Mouse (Mus musculus): Measurements from ENCODE around the gene Trib3.

The Trib3 gene

DNA sequence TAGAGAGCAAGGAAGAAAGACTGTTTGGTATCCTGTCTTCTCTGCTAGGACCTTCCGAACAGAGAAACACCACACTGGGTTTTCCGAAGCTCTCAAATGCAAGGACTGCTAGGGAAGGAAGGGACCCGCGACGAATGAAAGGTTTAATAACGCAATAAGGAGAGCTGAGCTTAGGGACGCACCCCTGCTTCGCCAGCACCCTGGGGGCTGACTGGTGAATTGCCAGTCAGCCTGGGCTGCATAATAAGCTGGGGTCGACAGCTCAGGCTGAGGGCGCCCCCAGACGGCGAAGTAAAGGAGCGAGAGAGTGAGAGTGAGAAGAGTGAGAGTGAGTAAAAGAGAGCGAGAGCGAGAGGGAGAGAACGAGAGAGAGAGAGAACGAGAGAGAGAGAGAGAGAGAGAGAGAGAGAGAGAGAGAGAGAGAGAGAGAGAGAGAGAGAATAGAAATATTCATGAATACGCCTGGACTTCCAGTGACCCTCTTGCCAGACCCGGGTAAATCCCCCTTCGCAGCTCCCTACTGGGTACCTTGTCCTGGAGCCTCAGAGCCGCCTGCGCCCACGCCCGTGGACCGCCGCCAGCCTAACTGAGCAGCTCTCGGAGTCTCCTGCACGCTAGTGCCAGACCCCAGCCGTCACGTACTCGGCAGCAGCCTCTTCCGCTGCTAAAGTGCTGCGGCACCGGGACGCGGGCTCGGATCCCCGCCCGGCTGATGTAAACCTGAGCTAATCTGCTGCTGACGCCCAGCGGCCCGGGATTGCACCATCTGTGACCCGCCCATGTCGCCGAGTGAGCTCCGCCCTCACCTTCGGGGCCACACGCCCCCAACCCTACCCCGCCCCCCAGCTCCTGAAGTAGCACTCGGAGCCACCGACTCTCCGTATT, at the start of gene Trib3:
Trib3 (minus strand) TSS at position 704 of the 885 bp plus-strand sequence.
- peak; percentile 92 for DNase-seq (ENCODE audit: low read depth, low spot score)

DNA sequence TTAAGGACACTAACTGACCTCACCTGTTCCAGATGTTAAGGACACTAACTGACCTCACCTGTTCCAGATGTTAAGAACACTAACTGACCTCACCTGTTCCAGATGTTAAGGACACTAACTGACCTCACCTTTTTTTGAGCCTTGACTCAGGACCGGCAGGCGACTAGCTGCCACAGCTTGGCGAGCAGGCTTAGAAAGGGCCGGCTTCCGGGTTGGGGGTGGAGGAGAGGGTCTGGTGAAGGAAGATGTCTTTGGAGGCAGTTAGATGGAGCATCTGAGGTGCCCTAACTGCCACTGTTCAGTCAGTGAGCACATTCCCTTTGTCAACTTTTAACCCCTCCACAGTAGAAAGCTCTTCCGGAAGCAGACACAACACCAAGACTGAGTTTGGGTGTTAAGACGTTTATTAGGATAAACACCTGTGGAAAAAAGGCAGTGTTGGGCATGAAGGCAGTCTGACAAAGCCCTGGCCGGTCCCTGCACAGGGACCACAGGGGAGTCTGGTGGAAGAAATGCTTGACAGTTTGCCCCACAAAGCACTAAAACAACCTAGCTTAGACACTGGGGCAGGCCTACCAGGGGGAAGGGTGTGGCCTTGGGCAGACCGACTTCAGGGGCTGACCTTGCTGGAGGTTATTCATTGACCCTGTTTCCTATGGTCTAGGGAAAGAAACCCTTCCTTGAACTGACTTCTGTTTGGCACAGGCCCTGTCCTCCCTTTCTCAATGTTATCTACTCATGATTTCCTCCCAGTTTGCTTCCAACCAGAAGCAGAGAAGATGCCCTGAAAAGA, 49.6 kb upstream of the Trib3 start:
- DNase-seq (ENCODE audit: low read depth, low spot score): peak; percentile 55

DNA sequence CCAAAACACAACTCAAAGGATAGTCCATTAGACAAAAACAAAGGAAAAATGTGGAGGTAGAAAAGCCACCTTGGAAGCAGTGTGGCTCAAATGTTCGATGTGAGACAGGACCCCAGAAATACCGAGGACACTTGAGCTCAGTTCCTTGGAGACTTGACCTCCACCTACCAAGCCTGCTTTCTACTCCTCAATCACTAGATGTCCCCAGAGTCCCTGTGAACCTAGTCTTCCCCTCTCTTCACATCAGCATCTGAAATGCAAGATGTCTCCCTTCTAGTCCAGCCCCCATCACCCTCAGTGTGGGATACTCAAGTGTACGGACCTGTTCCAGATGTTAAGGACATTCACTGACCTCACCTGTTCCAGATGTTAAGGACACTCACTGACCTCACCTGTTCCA, 49.0 kb upstream of the Trib3 start:
- DNase-seq (ENCODE audit: low read depth, low spot score): peak; percentile 88

DNA sequence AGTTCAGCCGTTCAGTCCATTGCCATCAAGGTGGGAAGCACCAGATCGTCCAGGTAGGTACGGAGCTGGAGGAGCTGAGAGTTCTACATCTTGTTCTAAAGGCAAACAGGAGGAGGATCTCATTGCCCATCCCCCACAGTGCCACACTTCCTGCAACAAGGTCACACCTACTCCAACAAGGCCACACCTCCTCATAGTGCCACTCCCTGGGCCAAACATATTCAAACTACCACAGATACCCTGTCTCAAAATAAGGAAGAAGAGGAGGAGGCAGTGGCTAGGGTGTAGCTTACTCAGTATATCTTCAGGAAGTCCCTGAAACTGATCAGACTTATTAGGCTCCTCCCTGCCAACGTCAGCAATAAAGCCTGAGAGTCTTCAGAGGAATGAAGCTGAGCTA, 40.4 kb upstream of the Trib3 start:
- peak; percentile 79 for DNase-seq (ENCODE audit: low read depth, low spot score)

DNA sequence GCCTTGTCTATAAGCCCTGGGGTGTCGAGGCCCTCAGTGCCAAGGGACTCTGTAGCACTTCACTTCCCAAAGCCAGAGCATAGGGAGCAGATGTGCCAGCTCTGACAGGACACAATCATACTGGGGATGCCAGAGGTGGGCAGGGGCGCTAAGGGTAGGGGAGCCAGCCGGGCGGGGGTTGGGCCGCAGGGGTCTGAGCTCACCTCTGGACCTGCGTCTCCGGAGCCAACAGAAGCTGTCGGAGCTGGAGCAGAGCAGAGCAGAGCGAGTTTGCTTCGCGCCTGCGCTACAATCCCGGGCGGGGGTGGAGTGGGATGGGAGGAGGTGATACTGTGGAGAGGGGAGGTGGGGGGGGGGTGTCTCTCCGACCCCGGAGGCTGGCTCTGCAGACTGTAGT, 32.5 kb upstream of the Trib3 start, which contains the start of gene Nrsn2:
Nrsn2 (minus strand) TSS at position 294 of the 397 bp plus-strand sequence.
- peak; percentile 45 for DNase-seq (ENCODE audit: low read depth, low spot score)

DNA sequence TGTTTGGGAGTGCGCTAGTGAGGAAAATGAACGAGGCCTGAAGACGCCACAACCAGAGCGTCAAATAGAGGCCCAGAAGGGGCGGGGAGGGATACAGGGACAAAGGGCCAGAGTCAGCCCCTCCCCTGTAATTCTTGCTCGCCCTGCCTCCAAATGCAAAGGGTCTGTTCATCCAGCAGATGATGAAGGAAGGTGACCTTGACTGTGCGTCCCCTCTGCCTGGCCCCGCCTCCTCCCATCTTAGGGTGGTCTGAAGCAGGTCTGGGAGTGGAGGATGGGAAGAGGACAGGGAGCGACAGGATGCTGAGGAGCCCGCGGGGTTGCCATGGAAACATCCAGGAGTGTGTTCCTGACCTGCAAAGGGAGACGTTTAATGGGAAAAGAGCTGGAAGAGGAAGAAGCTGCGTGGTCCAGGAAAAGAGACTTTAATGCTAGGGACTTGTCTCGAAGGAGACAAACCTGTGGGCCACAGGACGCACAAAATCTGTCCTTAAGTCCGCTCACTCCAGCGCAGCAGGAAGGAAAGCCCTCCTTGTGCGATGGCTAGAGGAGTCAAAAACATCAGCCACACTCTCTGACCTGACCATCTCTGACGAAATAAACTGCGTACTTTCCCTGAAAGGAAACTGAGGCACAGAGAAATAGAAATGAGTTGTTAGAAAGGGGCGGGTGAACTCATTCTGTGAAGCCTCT, 32.0 kb upstream of the Trib3 start:
- peak; percentile 96 for DNase-seq (ENCODE audit: low read depth, low spot score)

DNA sequence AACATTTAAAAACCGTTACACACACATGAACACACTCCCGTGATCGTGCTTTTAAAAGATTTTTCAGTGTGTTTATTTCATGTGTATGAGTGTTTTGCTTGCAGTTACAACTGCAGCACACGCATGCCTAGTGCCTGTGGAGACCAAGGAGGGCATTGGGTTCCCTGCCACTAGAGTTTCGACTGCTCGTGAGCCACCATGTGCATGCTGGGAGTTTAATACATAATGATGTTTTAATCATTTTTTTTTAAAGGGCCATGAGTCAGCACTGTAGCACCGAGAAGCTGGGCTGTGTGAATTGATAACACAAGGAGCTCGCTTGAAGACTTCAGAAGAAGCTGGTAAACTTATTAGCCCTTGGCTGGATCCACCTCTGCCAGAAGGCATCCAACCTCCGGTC, 29.7 kb upstream of the Trib3 start:
- no peak for DNase-seq (ENCODE audit: low read depth, low spot score)

DNA sequence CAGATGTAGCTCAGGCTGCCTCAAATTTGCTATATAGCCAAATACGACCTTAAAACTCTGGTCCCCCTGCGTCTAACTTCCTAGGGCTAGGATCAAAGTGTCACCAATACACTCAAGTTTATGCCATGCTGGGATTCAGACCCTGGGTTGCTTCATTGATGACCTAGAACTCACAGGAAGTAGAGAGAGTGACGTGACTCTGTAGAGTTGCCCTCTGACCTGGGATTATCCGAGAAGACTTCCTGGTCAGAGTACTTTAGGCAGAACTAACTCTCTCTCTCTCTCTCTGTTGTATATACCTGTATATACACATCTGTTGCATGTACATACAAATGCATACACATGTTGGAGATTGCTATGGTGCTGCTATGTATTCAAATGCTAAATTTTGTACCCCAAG, 28.8 kb upstream of the Trib3 start:
- no peak for DNase-seq (ENCODE audit: low read depth, low spot score)

DNA sequence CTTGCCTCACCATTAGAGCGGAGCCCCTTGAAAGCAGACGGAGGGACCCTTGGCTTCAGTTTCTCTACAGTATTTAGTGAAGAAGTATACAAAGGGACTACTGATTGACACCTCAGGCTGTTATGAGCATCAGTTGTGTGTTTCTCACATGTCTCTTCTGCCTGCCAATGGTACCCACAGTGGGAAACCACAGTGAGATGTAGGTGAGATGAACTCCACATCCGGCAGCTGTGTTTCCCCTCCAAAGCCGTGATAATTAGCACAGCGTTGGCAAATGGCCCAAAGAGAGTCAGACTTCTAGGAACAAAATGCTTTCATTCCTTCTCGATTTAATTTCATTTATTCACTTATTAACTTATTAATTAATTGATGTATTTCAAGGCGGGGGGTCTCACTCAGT, 28.3 kb upstream of the Trib3 start:
- no peak for DNase-seq (ENCODE audit: low read depth, low spot score)

DNA sequence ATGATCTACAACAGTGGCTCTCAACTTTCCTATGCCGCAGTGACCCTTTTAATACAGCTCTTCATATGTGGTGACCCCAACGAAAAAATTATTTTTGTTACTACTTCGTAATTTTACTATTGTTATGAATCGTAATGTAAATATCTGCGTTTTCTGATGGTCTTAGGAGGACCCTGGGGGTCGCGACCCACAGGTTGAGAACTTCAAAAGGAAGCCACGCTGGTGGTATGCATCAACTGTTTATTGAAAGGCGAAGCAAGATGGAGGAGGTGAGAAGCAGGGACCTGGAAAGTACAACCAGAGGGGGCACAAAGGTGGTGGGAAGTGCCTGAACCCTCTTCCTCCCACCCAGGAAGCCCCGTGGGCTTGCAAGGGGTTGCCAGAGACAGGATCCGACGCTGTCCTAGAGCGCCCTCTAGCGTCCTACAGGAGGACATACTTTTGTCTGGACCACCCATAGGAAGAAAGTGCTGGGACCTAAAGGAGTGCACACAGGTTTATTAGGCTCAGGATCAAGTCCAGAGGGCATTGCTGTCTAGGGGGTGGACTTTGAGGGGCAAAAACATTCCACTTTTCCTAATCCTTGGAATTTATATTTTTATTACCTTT, 24.8 kb upstream of the Trib3 start:
- DNase-seq (ENCODE audit: low read depth, low spot score): peak; percentile 91

DNA sequence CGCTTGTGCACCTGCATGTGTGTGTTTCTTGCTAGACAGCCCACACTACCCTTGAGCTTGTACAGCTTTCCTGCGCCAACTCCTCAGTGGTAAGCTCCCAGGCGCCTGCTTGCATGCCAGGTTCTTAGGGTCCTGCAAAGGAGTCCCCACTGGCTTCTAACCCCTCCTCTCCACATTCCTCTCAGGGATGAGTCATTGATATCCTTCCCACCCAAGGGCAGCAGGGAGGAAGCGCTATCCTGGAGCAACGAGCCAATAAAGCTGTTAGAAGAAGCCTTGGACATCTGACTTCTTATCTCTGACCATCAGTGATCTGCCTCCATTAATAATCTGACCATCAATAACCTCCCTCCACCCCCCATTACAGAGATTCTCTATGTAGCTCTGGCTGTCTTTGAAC, 24.1 kb upstream of the Trib3 start:
- DNase-seq (ENCODE audit: low read depth, low spot score): peak; percentile 27

DNA sequence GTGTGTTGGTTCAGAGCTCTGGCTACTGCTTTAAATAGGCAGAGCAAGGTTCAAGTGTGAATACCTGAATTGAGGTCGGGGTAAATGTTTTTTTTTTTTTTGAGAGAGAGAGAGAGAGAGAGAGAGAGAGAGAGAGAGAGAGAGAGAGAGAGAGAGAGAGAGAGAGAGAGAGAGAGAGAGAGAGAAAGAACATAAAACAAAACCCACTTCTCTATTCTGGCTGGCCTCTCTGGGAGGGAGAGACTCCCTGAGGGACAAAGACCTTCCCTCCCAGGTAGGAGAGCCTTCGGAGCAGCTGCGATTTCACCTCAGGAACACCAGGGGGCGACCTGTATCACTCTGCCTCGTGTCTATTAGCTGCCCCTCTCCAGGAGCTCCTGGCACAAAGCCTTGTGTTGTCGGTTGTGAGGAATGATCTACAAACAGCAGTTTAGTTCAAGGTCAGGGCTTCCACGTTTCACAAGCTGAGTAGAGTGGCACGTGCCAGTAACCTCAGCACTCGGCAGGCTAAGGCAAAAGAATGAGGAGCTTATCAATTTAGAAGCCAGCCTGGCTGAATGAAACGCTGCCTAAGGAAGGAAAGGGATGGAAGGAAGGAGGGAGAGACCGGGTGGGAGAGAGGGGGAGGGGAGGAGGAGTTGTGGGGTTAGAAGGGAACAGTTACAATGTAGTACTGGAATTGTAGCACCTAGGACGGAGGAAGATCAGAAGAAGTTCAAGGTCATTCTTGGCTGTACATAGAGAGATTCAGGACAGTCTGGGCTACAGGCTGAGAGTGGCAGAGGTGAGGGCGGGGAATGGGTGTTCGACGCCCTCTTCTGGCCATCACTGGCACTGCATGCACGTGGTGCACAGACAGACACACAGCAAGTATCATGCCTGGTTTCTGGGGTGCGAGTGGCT, 19.7 kb upstream of the Trib3 start:
- DNase-seq (ENCODE audit: low read depth, low spot score): peak; percentile 94

DNA sequence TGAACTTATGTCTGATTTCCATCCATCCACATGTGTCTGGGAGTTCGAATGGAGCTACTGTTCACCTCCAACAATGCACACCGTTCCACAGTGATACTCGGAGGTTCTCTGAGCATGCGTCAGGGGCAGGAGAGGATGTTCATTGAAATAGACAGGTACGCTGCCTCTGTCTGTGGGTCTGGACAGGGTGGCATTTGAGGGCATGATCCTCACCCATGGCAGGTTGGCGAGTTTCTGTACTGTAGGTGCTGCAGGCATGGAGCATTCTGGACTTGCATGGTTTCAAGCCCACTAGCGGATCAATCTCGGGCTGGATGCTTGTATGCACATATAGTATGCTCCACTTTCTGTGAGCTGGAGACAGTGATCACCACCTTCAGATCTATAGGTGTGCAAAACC, 17.4 kb upstream of the Trib3 start:
- DNase-seq (ENCODE audit: low read depth, low spot score): no peak

DNA sequence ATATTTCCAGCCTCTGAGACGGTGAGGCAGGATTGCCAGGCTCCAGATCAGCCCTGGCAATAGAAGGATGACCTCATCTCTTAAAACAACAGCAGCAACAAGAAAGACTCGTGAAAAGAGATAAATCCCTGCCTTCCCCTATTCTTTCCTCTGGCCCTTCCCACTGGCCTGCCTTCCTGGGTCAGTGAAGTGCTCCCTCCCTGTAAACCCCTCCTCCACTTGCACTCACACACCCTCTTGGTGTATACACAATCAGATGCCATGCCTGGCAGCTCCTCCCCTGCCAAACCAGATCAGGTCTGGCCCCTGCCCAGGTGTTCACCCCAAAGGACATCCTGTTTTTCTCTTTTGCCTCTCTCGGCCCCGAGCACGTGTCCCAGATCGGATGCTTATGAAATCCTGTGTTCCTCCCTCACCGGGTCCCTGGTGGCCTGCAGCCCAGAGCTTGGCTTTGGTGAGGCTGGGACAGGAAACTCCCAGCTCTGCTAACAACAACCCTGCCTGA, 16.5 kb upstream of the Trib3 start:
- no peak for DNase-seq (ENCODE audit: low read depth, low spot score)

DNA sequence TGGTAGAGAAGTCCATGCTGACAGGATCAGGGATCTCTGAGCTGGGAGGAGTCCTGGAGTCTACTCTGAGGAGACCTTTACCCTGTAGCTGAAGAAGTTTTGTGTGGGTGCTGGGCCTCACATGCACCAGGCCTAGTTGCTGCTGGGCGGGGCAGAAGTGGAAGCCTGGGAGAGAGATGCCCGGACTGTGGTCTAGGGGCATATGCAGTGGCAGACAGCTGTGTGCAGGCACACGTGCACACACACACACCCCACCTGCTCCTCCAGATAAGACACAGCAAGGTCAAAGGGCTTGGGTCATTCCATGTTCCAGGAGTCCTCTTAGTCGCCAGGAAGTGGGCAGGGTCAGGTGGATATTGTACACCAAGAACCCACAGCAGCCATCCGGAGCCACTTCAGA, 15.8 kb upstream of the Trib3 start:
- no peak for DNase-seq (ENCODE audit: low read depth, low spot score)

DNA sequence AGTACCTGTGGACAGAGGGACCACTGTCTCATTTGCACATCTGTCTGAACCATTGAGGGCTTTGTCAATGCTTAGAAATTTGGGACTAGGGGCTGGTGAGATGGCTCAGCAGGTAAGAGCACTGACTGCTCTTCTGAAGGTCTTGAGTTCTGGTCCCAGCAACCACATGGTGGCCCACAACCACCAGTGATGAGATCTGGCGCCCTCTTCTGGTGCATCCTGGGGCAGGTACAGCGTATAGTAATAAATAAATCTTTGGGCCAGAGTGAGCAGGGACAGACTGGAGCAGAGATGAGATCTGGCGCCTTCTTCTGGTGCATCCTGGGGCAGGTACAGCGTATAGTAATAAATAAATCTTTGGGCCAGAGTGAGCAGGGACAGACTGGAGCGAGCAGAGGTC, 15.1 kb upstream of the Trib3 start:
- peak; percentile 75 for DNase-seq (ENCODE audit: low read depth, low spot score)

DNA sequence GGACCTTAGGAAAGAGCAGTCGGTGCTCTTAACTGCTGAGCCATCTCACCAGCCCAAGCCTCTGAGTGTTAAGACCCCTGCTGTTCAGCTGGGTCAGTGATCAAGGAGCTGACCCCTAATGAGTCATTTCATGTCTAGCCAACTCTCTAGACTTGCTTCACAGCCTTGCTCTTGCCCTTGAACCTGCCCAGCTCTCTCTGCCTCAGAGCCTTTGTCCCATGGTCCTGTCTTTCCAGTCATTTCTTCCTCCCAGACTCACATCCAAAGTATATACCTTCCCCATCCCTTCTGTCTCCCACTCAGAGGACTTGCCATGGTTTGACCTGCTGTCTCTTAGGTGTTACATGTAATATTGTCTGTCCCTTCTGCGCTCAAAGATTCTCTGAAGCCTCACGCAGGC, 13.4 kb upstream of the Trib3 start:
- DNase-seq (ENCODE audit: low read depth, low spot score): no peak

DNA sequence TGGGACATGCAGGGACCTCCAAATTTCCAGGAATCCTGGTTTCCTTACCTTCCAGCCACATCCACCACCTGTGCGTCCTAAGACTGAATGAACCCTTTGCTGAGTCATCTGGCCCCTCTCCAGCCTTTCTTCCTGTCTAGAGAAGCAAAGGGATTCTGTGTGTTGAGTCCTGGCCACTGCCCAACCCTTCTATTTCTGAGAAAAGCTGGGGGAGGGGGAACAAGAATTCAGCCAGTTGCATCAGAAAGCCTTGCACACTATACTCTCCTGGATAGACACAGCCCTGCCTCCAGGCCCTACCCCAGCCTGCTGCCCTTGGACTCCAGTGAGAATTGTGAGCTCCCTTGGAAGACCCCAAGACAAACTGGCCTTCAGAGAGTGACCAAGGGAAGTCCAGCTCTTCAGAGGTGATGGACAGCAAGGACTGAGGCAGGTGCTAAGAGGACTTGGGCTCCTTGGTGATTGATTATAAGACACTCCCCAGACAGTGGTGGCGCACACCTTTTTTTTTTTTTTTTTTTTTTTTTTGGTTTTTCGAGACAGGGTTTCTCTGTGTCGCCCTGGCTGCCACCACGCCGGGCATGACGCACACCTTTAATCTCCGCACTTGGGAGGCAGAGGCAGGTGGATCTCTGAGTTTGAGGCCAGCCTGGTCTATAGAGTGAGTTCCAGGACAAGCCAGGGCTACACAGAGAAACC, 6.2 kb upstream of the Trib3 start:
- peak; percentile 96 for DNase-seq (ENCODE audit: low read depth, low spot score)

DNA sequence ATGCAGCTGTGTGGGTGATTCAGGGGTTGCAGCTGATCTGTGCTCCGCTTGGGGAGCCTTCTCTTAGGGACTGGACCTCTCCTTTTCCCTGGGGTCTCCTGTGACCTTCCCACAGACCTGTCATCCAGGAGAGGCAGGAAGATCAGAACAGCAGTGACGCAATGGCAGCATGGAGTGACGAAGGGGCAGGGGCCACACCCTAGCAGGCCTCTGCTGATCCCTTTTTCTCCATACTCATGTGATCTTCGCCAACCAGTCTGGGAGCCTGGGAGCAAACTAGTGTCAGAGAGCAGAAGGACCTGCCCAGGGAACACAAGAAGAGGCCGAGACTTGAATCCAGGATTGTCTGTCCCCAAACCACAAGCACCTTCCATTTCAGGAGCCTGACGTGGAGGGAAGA, 5.4 kb upstream of the Trib3 start:
- DNase-seq (ENCODE audit: low read depth, low spot score): peak; percentile 77

DNA sequence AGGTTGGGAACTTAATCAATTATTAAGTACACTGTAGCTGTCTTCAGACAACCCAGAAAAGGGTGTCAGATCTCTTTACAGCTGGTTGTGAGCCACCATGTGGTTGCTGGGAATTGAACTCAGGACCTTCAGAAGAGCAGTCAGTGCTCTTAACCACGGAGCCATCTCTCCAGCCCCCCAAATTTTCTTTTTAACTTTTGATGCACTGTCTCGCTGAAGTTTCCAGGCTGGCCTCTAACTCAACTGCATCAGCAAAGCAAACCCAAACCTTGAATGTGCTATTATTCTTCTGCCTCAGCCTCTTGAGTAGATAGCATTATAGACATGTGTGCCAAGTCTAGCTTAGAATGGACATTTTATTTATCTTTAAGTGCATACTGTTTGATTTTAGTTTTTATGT, 3.9 kb upstream of the Trib3 start:
- DNase-seq (ENCODE audit: low read depth, low spot score): no peak
